10 mouse cellular contexts compared by ENCODE assay signal in genomic region chr19:25407887-25408236, GRCm38 (mm10).
A peak's percentile ranks its signal among the peaks of the same experiment; 100 is the strongest.
DNase-seq lines count a peak whose midpoint lies in the region; ATAC-seq and TF ChIP-seq lines count a peak whose summit lies in the region.
"Had no signal": no experiment of that assay in that cellular context is flagged by ENCODE, and none has a peak within 500 bp of the region (broad histone marks: within the 10 kb centered on the region; RNA-seq: fewer than 3 reads in every experiment).

No protein-coding gene starts in this region.

- no peak for TF ChIP-seq CTCF in embryonic fibroblast, embryonic 13.5 days (IDR thresholded peaks at IDR 0.05; ENCODE audit: borderline replicate concordance, insufficient read depth, low read length)

- H3K4me2 ChIP-seq in heart, embryonic 14.5 days (ENCODE audit: low read length): peak overlapping the region; percentile 74
- H3K4me2 ChIP-seq in limb, embryonic 15.5 days: peak overlapping the region; percentile 76

- DNase-seq in heart, adult 9 months (ENCODE audit: low spot score in 2 of 2): no peak
- peak; percentile 66 for DNase-seq in NIH3T3 (ENCODE audit: low read depth)
- no peak for DNase-seq in layer of hippocampus, postnatal 36 days
- no peak for DNase-seq in frontal cortex, postnatal 25 days (ENCODE audit: low spot score in 2 of 2)
- DNase-seq in cerebellum, postnatal 14 days: no peak

- H3K27ac ChIP-seq in heart, embryonic 14.5 days (replicated peaks in 1 of 2; ENCODE audit: control insufficient read depth in 1 of 2, insufficient read depth in 1 of 2, low read depth in 2 of 2, low read length in 2 of 2): peak overlapping the region; percentile 93 to 94
- peak overlapping the region; percentile 54 for H3K27ac ChIP-seq in embryonic fibroblast, embryonic 13.5 days (ENCODE audit: insufficient read depth, low read length)
- peak overlapping the region; percentile 94 for H3K27ac ChIP-seq in limb, embryonic 15.5 days
- H3K27ac ChIP-seq: forebrain, embryonic 12.5 days; macrophage had no signal

- peak overlapping the region; percentile 48 to 61; a peak in 3 of 4 replicates for H3K4me3 ChIP-seq in heart, embryonic 14.5 days (ENCODE audit: control insufficient read depth in 1 of 2, insufficient read depth in 1 of 2, low read depth in 1 of 2, low read length in 2 of 2)
- peak overlapping the region; percentile 52 for H3K4me3 ChIP-seq in embryonic fibroblast, embryonic 13.5 days (ENCODE audit: insufficient read depth, low read length)
- H3K4me3 ChIP-seq in limb, embryonic 15.5 days: peak overlapping the region; percentile 44

- 6% methylated on average over 6 of the region's 6 CpGs for WGBS in heart, embryonic 14.5 days
- 6% methylated on average over 6 of the region's 6 CpGs for WGBS in limb, embryonic 15.5 days

- H3K9ac ChIP-seq in heart, embryonic 14.5 days (ENCODE audit: low read length): peak overlapping the region; percentile 76
- H3K9ac ChIP-seq in limb, embryonic 15.5 days: peak overlapping the region; percentile 39; the same call in 1 of the 2 replicates
- H3K9ac ChIP-seq: forebrain, embryonic 12.5 days had no signal

- H3K36me3 ChIP-seq in heart, embryonic 14.5 days (ENCODE audit: control insufficient read depth, insufficient read depth, low read length): peaks cover 39% of the 10 kb centered on the region
- peaks cover 29% of the 10 kb centered on the region for H3K36me3 ChIP-seq in limb, embryonic 15.5 days

- H3K9me3 ChIP-seq in heart, embryonic 14.5 days (ENCODE audit: control insufficient read depth, low read length): no peaks in the 10 kb centered on the region
- no peaks in the 10 kb centered on the region for H3K9me3 ChIP-seq in limb, embryonic 15.5 days
- H3K9me3 ChIP-seq: forebrain, embryonic 12.5 days had no signal

- peak; percentile 30; the same call in 1 of the 2 replicates for TF ChIP-seq POLR2A in embryonic fibroblast, embryonic 13.5 days (IDR thresholded peaks at IDR 0.05; ENCODE audit: low read depth, low read length)

- peaks cover 14 to 50% of the 10 kb centered on the region in 2 experiments for H3K4me1 ChIP-seq in heart, embryonic 14.5 days (ENCODE audit: control insufficient read depth in 2 of 2, insufficient read depth in 2 of 2, low read length in 2 of 2)
- H3K4me1 ChIP-seq in embryonic fibroblast, embryonic 13.5 days (ENCODE audit: control insufficient read depth, insufficient read depth, low read length): peaks cover 2% of the 10 kb centered on the region; the same call in 1 of the 2 replicates
- peaks cover 60% of the 10 kb centered on the region for H3K4me1 ChIP-seq in limb, embryonic 15.5 days

- no peaks in the 10 kb centered on the region for H3K27me3 ChIP-seq in heart, embryonic 14.5 days (ENCODE audit: control insufficient read depth, insufficient read depth, low read length)
- no peaks in the 10 kb centered on the region for H3K27me3 ChIP-seq in limb, embryonic 15.5 days

- ATAC-seq in heart, embryonic 14.5 days (ENCODE audit: insufficient number of reproducible peaks, insufficient read depth, low FRiP score, low read depth): no peak
- no peak for ATAC-seq in limb, embryonic 15.5 days (ENCODE audit: insufficient number of reproducible peaks, low FRiP score, low TSS enrichment, low read depth)
